In the genomic region with DNA sequence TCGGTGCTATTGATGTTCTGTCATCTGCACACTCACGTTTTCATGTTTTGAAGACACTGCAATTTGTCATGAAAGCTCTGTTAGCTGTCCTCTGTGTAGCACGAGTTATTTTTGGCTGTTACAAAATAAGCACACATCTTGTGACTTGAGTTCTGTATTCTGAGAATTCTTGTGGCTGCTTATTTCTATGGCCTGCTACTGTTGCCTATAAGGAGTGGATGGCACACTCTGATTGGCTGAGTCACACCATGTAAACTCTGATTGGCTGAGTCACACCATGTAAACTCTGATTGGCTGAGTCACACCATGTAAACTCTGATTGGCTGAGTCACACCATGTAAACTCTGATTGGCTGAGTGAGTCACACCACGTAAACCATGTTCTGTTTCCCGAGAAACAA, we compare ENCODE assay signal across 8 mouse cellular contexts.
DNase-seq lines count a peak whose midpoint lies in the region; ATAC-seq and TF ChIP-seq lines count a peak whose summit lies in the region.
"Not testable (repeated sequence)": the region's sequence is repeated elsewhere in the genome, so short reads cannot be mapped to it uniquely, and the experiment has no call there.

No protein-coding gene starts in this region.

- 73% methylated on average over 5 of the region's 5 CpGs for WGBS in heart, embryonic 11.5 days (ENCODE audit: insufficient replicate concordance)
- WGBS in heart, embryonic 15.5 days: 61% methylated on average over 5 of the region's 5 CpGs
- 67% methylated on average over 5 of the region's 5 CpGs for WGBS in intestine, postnatal 0 days

- not testable (repeated sequence) for H3K4me2 ChIP-seq in heart, embryonic 11.5 days; heart, embryonic 15.5 days; intestine, postnatal 0 days (replicated peaks; ENCODE audit: low read depth)

- ATAC-seq in heart, embryonic 11.5 days (replicated peaks; ENCODE audit: insufficient number of reproducible peaks, low FRiP score, low TSS enrichment); heart, embryonic 15.5 days (replicated peaks; ENCODE audit: insufficient number of reproducible peaks, insufficient read depth, low FRiP score, low read depth): not testable (repeated sequence)
- peak; percentile 22; the same call in 1 of the 2 replicates for ATAC-seq in intestine, postnatal 0 days

- DNase-seq in 416B (ENCODE audit: low read depth) (peak; percentile 23), R1 (ENCODE audit: low read depth, low spot score) (peak; percentile 21)
- DNase-seq in frontal cortex, adult 2 months (ENCODE audit: extremely low spot score in 1 of 2, low spot score in 1 of 2): peak; percentile 38 to 48
- DNase-seq in left cerebral cortex, postnatal 25 days (ENCODE audit: low spot score in 2 of 2): peak; percentile 42 to 74
- DNase-seq in telencephalon, adult 2 months (ENCODE audit: low read depth, low spot score): peak; percentile 62

- H3K9ac ChIP-seq in heart, embryonic 11.5 days (ENCODE audit: low read depth, low read length); heart, embryonic 15.5 days; intestine, postnatal 0 days (ENCODE audit: low read depth, low read length): not testable (repeated sequence)

- H3K27me3 ChIP-seq in heart, embryonic 11.5 days (ENCODE audit: control insufficient read depth, insufficient read depth, low read length); heart, embryonic 15.5 days; intestine, postnatal 0 days (replicated peaks; ENCODE audit: control insufficient read depth, insufficient read depth, low read length): not testable (repeated sequence)

- 0 out of 2 replicates have a peak overlapping the region, but pooled peaks have one; percentile 59 for H3K27ac ChIP-seq in heart, embryonic 11.5 days (ENCODE audit: low read depth, low read length)
- H3K27ac ChIP-seq in heart, embryonic 15.5 days: peak overlapping the region; percentile 49
- H3K27ac ChIP-seq in intestine, postnatal 0 days (ENCODE audit: low read depth, low read length): not testable (repeated sequence)

- not testable (repeated sequence) for H3K4me1 ChIP-seq in heart, embryonic 11.5 days (ENCODE audit: control insufficient read depth, insufficient read depth, low read length); heart, embryonic 15.5 days (replicated peaks); intestine, postnatal 0 days (replicated peaks; ENCODE audit: control insufficient read depth, insufficient read depth, low read length)

- TF ChIP-seq CTCF in intestine, postnatal 0 days (IDR thresholded peaks at IDR 0.05; ENCODE audit: low read depth): not testable (repeated sequence)

- not testable (repeated sequence) for H3K4me3 ChIP-seq in heart, embryonic 11.5 days (ENCODE audit: low read depth, low read length); heart, embryonic 15.5 days; intestine, postnatal 0 days (ENCODE audit: low read depth, low read length)

- H3K9me3 ChIP-seq in heart, embryonic 11.5 days (replicated peaks; ENCODE audit: control insufficient read depth, low read length); heart, embryonic 15.5 days (replicated peaks); intestine, postnatal 0 days (ENCODE audit: control insufficient read depth): not testable (repeated sequence)

- intact Hi-C loops in left cerebral cortex, postnatal 25 days (cut with DNase I): not testable (repeated sequence)

- H3K36me3 ChIP-seq in heart, embryonic 11.5 days (ENCODE audit: control insufficient read depth, insufficient read depth, low read length); heart, embryonic 15.5 days: not testable (repeated sequence)
- peaks cover 25% of the 10 kb centered on the region for H3K36me3 ChIP-seq in intestine, postnatal 0 days (ENCODE audit: control insufficient read depth, insufficient read depth)
